Mouse (Mus musculus) CH12.LX (cell line): ENCODE results near the gene Krt222. TPM values are rescaled to one million over a fixed set of nuclear protein-coding genes. Genes with fewer than 3 reads are reported as not detected.
A peak's percentile ranks its signal among the peaks of the same experiment; 100 is the strongest.

ENCODE experiments used
- MAZ ChIP-seq: IDR thresholded peaks from 2 replicates; pipeline ENCODE4 v1.6.1; 2012; ENCODE audit warnings: low read depth, mild to moderate bottlenecking, inconsistent platforms, low read length, improper control_type of control experiment, moderate library complexity
- ZNF384 ChIP-seq: IDR thresholded peaks from 2 replicates; pipeline ENCODE4 v1.6.1; 2012; ENCODE audit warnings: low read depth, low read length, improper control_type of control experiment, inconsistent platforms
- polyA plus RNA-seq: library from polyadenylated mRNA; unstranded; fragments of >175 nt; gene quantifications from 2 replicates; pipeline ENCODE4 v1.2.1, GENCODE M21; 2012; ENCODE audit warnings: low read depth; ENCODE audit not compliant: insufficient read length
- total RNA-seq, 2 experiments: library from RNA; depleted of rRNA; stranded (reverse); fragments of 300-350 nt in 1 of 2; fragments of >200 nt in 1 of 2; gene quantifications; 2 replicates each; pipeline ENCODE4 v1.2.3; 2012 to 2014

Gene Krt222
- total and polyA plus RNA-seq, 3 experiments, result 22.0 to 24.4 (median 22.9) TPM

GRCm38 (mm10) chr11:99186836-99187235, 57.0 kb downstream of the Krt222 start (continued):
- TF ChIP-seq MAZ, result peak; percentile 96
- TF ChIP-seq ZNF384, result peak; percentile 73
- TF ChIP-seq, all 38 proteins: peak for 29

Other genes starting within 250 kb of the Krt222 start
- gene Top2a, start 219.9 kb downstream of the Krt222 start, total RNA-seq (2012; rRNA removed), result 400 and 420 TPM in 2 replicates
- 385 and 423 TPM in 2 replicates for gene Top2a, start 219.9 kb downstream of the Krt222 start, total RNA-seq (2014; rRNA removed)
- gene Top2a, start 219.9 kb downstream of the Krt222 start, polyA plus RNA-seq, result 422 and 444 TPM in 2 replicates
- 0.04 and 0.21 TPM in 2 replicates for gene Igfbp4, start 202.8 kb downstream of the Krt222 start, total RNA-seq (2012; rRNA removed)
- gene Igfbp4, start 202.8 kb downstream of the Krt222 start, total RNA-seq (2014; rRNA removed), result not detected in 2 replicates
- gene Igfbp4, start 202.8 kb downstream of the Krt222 start, polyA plus RNA-seq, result 0.16 and 0.20 TPM in 2 replicates
- gene Tns4, start 154.8 kb downstream of the Krt222 start, total RNA-seq (2012; rRNA removed), result 0.04 and 0.13 TPM in 2 replicates
- gene Tns4, start 154.8 kb downstream of the Krt222 start, total RNA-seq (2014; rRNA removed), result not detected in 2 replicates
- 0.11 TPM in 1 of 2 replicates, not detected in the other for gene Tns4, start 154.8 kb downstream of the Krt222 start, polyA plus RNA-seq
- gene Ccr7, start 89.0 kb downstream of the Krt222 start, total RNA-seq (2012; rRNA removed), result 170 and 241 TPM in 2 replicates
- 178 and 203 TPM in 2 replicates for gene Ccr7, start 89.0 kb downstream of the Krt222 start, total RNA-seq (2014; rRNA removed)
- gene Ccr7, start 89.0 kb downstream of the Krt222 start, polyA plus RNA-seq, result 306 and 316 TPM in 2 replicates
- gene Smarce1, start 13.1 kb downstream of the Krt222 start, total RNA-seq (2012; rRNA removed), result 246 and 257 TPM in 2 replicates
- 149 and 184 TPM in 2 replicates for gene Smarce1, start 13.1 kb downstream of the Krt222 start, total RNA-seq (2014; rRNA removed)
- gene Smarce1, start 13.1 kb downstream of the Krt222 start, polyA plus RNA-seq, result 464 and 617 TPM in 2 replicates
- gene Krt24, start 41.2 kb upstream of the Krt222 start, total RNA-seq (2012; rRNA removed), result not detected in 2 replicates
- not detected in 2 replicates for gene Krt24, start 41.2 kb upstream of the Krt222 start, total RNA-seq (2014; rRNA removed)
- gene Krt24, start 41.2 kb upstream of the Krt222 start, polyA plus RNA-seq, result not detected in 2 replicates
- 0.42 and 1.0 TPM in 2 replicates for gene Krt25, start 78.9 kb upstream of the Krt222 start, total RNA-seq (2012; rRNA removed)
- 0.17 and 0.36 TPM in 2 replicates for gene Krt25, start 78.9 kb upstream of the Krt222 start, total RNA-seq (2014; rRNA removed)
- 0.69 and 0.75 TPM in 2 replicates for gene Krt25, start 78.9 kb upstream of the Krt222 start, polyA plus RNA-seq
- not detected in 2 replicates for gene Krt26, start 93.9 kb upstream of the Krt222 start, total RNA-seq (2012; rRNA removed)
- not detected in 2 replicates for gene Krt26, start 93.9 kb upstream of the Krt222 start, total RNA-seq (2014; rRNA removed)
- not detected in 2 replicates for gene Krt26, start 93.9 kb upstream of the Krt222 start, polyA plus RNA-seq
- gene Krt27, start 107.0 kb upstream of the Krt222 start, total RNA-seq (2012; rRNA removed), result not detected in 2 replicates
- gene Krt27, start 107.0 kb upstream of the Krt222 start, total RNA-seq (2014; rRNA removed), result not detected in 2 replicates
- gene Krt27, start 107.0 kb upstream of the Krt222 start, polyA plus RNA-seq, result not detected in 2 replicates
- 0.13 TPM in 1 of 2 replicates, not detected in the other for gene Krt28, start 130.8 kb upstream of the Krt222 start, total RNA-seq (2012; rRNA removed)
- gene Krt28, start 130.8 kb upstream of the Krt222 start, total RNA-seq (2014; rRNA removed), result not detected in 2 replicates
- gene Krt28, start 130.8 kb upstream of the Krt222 start, polyA plus RNA-seq, result 0.14 and 0.27 TPM in 2 replicates
- gene Krt10, start 145.3 kb upstream of the Krt222 start, total RNA-seq (2012; rRNA removed), result 3.0 and 3.4 TPM in 2 replicates
- gene Krt10, start 145.3 kb upstream of the Krt222 start, total RNA-seq (2014; rRNA removed), result 9.0 and 9.3 TPM in 2 replicates
- 12.2 and 15.3 TPM in 2 replicates for gene Krt10, start 145.3 kb upstream of the Krt222 start, polyA plus RNA-seq
- not detected in 2 replicates for gene Krt12, start 178.2 kb upstream of the Krt222 start, total RNA-seq (2012; rRNA removed)
- not detected in 2 replicates for gene Krt12, start 178.2 kb upstream of the Krt222 start, total RNA-seq (2014; rRNA removed)
- gene Krt12, start 178.2 kb upstream of the Krt222 start, polyA plus RNA-seq, result not detected in 2 replicates
- not detected in 2 replicates for gene Krt20, start 194.1 kb upstream of the Krt222 start, total RNA-seq (2012; rRNA removed)
- gene Krt20, start 194.1 kb upstream of the Krt222 start, total RNA-seq (2014; rRNA removed), result not detected in 2 replicates
- gene Krt20, start 194.1 kb upstream of the Krt222 start, polyA plus RNA-seq, result not detected in 2 replicates
- not detected in 2 replicates for gene Krt23, start 249.1 kb upstream of the Krt222 start, total RNA-seq (2012; rRNA removed)
- not detected in 2 replicates for gene Krt23, start 249.1 kb upstream of the Krt222 start, total RNA-seq (2014; rRNA removed)
- not detected in 2 replicates for gene Krt23, start 249.1 kb upstream of the Krt222 start, polyA plus RNA-seq